Mouse (Mus musculus): ENCODE measurements around the gene Pkmyt1. TPM values are rescaled to one million over a fixed set of nuclear protein-coding genes. Genes with fewer than 3 reads are reported as not detected.

Gene Pkmyt1
- polyA plus RNA-seq (2015; fragmentation: Nextera tagmentation; extraction: Ambion mirVana) = 13.9 and 16.7 TPM in 2 replicates

DNA sequence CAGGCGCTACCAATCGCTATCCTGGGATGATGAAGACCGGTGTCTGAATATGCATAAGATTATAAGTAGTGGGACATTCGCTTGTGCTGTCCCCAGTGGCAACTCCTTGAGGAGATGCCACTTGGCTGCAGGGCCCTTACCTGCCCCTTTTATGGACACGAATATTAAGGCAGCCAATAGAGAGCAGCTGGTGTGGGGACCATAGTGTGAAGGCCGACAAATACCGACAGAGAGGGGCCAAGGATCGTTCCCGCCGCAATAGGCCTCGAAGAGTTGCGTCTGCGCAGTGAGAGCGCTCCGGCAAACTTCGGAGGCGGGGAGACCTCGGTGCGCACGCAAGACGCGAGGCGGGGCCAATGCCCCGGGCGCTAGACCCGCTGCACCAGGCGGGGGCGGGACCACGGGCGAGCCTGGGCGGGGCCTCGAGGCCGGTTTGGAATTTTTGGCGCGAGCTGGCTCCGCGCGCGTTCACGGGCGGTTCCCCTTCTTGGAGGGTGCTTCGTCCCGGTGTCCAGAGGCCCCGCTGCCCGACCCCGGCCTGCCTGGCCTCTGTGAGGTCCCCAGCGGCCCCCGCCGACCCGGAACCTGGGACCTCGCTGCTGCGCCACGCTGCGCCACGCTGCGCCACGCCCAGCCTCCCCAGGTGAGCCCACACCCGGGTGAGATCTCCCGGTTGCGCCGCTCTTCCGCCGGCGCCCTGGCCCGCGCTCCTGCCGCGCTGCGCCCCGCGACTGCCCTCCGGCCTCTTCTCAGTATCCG, at the start of gene Pkmyt1:
Gene Pkmyt1 (plus strand): TSS at position 338 of the 759 bp plus-strand sequence.
- WGBS = 2% methylated on average over 67 of the region's 73 CpGs
- Histone ChIP-seq H3K4me3 (peak within 1 kb of the TSS; percentile 84), H3K4me2 (peak within 1 kb of the TSS; percentile 92), H3K9ac (peak within 1 kb of the TSS; percentile 74), H3K36me3 (no peaks in the 10 kb centered on the region), H3K4me1 (replicated peaks) (peaks cover 13% of the 10 kb centered on the region), H3K27ac (replicated peaks) (peak within 1 kb of the TSS; percentile 67), H3K27me3 (no peaks in the 10 kb centered on the region), H3K9me3 (no peaks in the 10 kb centered on the region)
- peak; percentile 96 for ATAC-seq (ENCODE audit: low read depth)

DNA sequence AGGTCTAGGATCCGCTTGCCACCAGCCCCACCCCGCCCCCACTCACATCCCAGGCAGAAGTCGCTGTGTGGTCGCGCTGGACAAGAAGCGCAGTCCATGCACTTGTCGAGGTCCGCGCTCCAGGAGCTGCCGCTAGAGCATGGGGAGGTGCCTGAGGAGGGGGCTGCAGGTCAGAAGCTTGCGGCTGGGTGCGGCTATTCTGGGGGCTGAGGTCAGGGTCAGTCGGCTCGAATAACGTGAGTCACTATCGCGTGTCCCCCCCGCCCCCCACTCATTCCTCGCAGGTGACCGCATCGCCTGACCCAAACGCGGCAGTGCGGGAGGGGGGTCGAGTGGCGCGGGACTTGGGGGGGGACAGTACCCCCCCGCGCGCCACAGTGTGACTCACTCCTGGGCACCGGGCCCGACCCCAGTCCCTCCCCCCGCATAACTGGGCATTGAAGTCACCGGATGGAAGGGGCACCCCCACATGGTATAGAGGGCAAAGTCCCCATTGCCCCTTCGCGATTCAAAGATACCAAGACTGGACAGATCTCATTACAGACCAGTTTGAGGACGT, 49.6 kb upstream of the Pkmyt1 start:
- under 1% methylated on average over 37 of the region's 37 CpGs for WGBS
- H3K4me1 ChIP-seq (replicated peaks) = peaks cover 60% of the 10 kb centered on the region

DNA sequence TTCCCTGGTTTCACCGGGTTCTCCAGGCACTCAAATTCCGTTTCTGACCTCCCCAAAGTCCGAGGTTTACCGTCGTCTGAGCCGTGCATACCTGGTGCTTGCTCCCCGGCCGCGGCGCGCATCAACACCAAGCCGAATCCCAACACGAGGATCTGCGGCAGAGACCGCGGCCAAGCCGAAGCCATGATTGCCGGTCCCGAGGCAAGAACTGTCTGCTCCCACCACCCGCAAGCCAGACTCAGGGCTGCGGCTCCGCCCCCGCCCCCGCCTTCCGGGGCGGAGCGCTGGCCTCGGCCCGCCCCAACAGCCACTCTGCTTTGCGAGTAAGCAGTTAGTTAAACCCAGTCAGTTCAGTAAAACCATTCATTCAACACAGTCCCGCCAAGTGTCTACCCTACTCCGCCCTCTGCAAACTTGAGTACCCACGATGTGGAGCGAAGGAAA, 48.9 kb upstream of the Pkmyt1 start, which contains the start of gene Tnfrsf12a:
Gene Tnfrsf12a (minus strand): TSS at position 233 of the 444 bp plus-strand sequence.
- WGBS = under 1% methylated on average over 34 of the region's 34 CpGs
- peaks cover 79% of the 10 kb centered on the region for H3K27me3 ChIP-seq
- peak within 1 kb of the TSS; percentile 44 for H3K4me3 ChIP-seq
- no peak for ATAC-seq (ENCODE audit: low read depth)
- no peak within 1 kb of the TSS for H3K27ac ChIP-seq (replicated peaks)
- peak within 1 kb of the TSS; percentile 63 for H3K9ac ChIP-seq
- peaks cover 54% of the 10 kb centered on the region for H3K4me1 ChIP-seq (replicated peaks)
- H3K9me3 ChIP-seq = no peaks in the 10 kb centered on the region
- peak within 1 kb of the TSS; percentile 88 for H3K4me2 ChIP-seq
- H3K36me3 ChIP-seq = no peaks in the 10 kb centered on the region

More for the DNA sequence above, 49.6 kb upstream of the Pkmyt1 start:
- H3K9ac ChIP-seq = peak overlapping the region; percentile 63
- H3K36me3 ChIP-seq = no peaks in the 10 kb centered on the region
- no peak for ATAC-seq (ENCODE audit: low read depth)
- H3K4me2 ChIP-seq = peak overlapping the region; percentile 88
- no peak overlapping the region for H3K27ac ChIP-seq (replicated peaks)
- no peaks in the 10 kb centered on the region for H3K9me3 ChIP-seq
- H3K4me3 ChIP-seq = peak overlapping the region; percentile 44
- H3K27me3 ChIP-seq = peaks cover 72% of the 10 kb centered on the region

- peak within 1 kb of the TSS; percentile 9; the same call in 1 of the 2 replicates for H3K4me2 ChIP-seq
- ATAC-seq (ENCODE audit: low read depth) = no peak
- peaks cover 96% of the 10 kb centered on the region for H3K27me3 ChIP-seq
- 1% methylated on average over 38 of the region's 38 CpGs for WGBS
- H3K27ac ChIP-seq (replicated peaks) = no peak within 1 kb of the TSS
- H3K4me3 ChIP-seq = no peak within 1 kb of the TSS
- no peak within 1 kb of the TSS for H3K9ac ChIP-seq
- H3K9me3 ChIP-seq = no peaks in the 10 kb centered on the region
- no peaks in the 10 kb centered on the region for H3K36me3 ChIP-seq
- peaks cover 50% of the 10 kb centered on the region for H3K4me1 ChIP-seq (replicated peaks)
Measured at GRCm38 (mm10) chr17:23679127-23679835, 46.9 kb upstream of the Pkmyt1 start, which contains the start of gene Cldn6. Cldn6 (plus strand) TSS chr17:23679249.

DNA sequence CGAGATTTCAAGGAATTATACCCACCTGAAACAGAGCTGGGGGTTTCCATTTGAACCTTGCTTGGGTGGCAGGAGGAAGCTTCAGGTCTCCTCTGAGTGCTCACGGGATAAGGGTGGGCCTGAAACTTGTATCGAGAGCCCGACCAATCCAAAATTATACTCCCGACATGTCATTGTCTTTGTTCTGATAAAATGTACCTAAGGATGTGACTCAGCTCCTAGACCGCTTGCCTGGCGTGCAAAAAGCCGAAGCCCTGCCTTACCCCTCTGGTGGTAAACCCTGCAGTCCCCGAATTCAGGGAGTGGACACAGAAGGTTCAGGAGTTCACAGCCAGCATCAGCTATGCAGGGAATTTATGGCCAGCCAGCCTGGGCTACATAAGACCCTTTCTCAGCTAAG, 45.8 kb upstream of the Pkmyt1 start:
- no peak overlapping the region for H3K4me3 ChIP-seq
- H3K27ac ChIP-seq (replicated peaks) = no peak overlapping the region
- H3K27me3 ChIP-seq = peaks cover 94% of the 10 kb centered on the region
- no peak for ATAC-seq (ENCODE audit: low read depth)
- H3K9ac ChIP-seq = no peak overlapping the region
- no peak overlapping the region for H3K4me2 ChIP-seq
- H3K4me1 ChIP-seq (replicated peaks) = peaks cover 42% of the 10 kb centered on the region
- no peaks in the 10 kb centered on the region for H3K36me3 ChIP-seq
- H3K9me3 ChIP-seq = no peaks in the 10 kb centered on the region
- WGBS = 66% methylated on average over 9 of the region's 9 CpGs

DNA sequence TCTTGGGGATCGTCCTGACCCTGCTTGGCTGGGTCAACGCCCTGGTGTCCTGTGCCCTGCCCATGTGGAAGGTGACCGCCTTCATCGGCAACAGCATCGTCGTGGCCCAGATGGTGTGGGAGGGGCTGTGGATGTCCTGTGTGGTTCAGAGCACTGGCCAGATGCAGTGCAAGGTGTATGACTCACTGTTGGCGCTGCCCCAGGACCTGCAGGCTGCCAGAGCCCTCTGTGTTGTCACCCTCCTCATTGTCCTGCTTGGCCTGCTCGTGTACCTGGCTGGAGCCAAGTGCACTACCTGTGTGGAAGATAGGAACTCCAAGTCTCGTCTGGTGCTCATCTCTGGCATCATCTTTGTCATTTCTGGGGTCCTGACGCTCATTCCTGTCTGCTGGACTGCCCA, 45.0 kb upstream of the Pkmyt1 start:
- Histone ChIP-seq H3K4me2 (no peak overlapping the region), H3K9ac (no peak overlapping the region), H3K9me3 (no peaks in the 10 kb centered on the region), H3K4me1 (replicated peaks) (peaks cover 35% of the 10 kb centered on the region), H3K27me3 (peaks cover 90% of the 10 kb centered on the region), H3K27ac (replicated peaks) (no peak overlapping the region), H3K4me3 (no peak overlapping the region), H3K36me3 (no peaks in the 10 kb centered on the region)
- ATAC-seq (ENCODE audit: low read depth) = no peak
- WGBS = 79% methylated on average over 10 of the region's 10 CpGs

DNA sequence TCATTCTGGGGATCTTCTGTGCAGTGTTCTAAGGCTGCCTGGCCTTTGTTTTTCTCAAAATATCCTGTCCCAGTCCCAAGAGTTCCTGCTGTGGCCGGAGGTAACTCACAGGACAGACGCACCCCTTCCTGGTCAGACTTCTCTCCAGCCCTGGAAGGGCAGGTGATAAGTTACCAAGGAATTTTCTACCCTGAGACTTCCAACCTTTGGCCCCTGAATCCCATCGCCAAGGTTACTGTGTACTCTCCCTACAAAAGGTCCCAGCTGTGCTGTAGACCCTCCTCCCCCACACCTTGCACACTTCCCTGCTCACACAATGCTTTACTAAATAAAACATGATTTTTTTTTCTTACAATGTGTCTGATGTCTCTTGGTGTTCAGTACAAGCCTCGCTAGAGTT, 44.0 kb upstream of the Pkmyt1 start:
- no peaks in the 10 kb centered on the region for H3K36me3 ChIP-seq
- no peak overlapping the region for H3K4me2 ChIP-seq
- H3K4me3 ChIP-seq = no peak overlapping the region
- ATAC-seq (ENCODE audit: low read depth) = no peak
- 61% methylated on average over 4 of the region's 4 CpGs for WGBS
- H3K4me1 ChIP-seq (replicated peaks) = peaks cover 25% of the 10 kb centered on the region
- no peak overlapping the region for H3K27ac ChIP-seq (replicated peaks)
- H3K27me3 ChIP-seq = peaks cover 80% of the 10 kb centered on the region
- no peak overlapping the region for H3K9ac ChIP-seq
- no peaks in the 10 kb centered on the region for H3K9me3 ChIP-seq

DNA sequence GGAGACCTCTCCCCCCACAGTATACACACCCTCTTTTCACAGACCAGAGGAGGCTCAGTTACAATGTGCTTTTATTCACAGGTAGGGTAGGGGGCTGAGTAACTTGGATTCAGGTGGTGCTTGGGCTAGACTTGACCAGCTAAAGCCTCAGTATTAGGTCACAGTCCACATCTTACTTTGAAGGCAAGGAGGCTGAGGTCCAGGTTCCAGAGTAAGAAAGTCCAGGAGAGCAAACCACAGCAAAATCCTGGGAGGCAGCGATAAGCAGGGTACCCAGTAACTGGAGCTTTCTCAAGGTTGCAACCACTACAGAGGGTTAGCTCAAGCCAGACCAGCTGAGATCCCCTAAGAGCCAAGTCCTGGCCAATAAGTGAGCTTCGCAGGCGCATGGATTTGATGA, 43.6 kb upstream of the Pkmyt1 start:
- WGBS = 56% methylated on average over 3 of the region's 3 CpGs
- Histone ChIP-seq H3K36me3 (no peaks in the 10 kb centered on the region), H3K4me3 (no peak overlapping the region), H3K9me3 (no peaks in the 10 kb centered on the region), H3K27ac (replicated peaks) (no peak overlapping the region), H3K4me1 (replicated peaks) (peaks cover 21% of the 10 kb centered on the region), H3K9ac (no peak overlapping the region), H3K4me2 (no peak overlapping the region), H3K27me3 (peaks cover 78% of the 10 kb centered on the region)
- no peak for ATAC-seq (ENCODE audit: low read depth)

- no peak for ATAC-seq (ENCODE audit: low read depth)
- Histone ChIP-seq H3K4me2 (no peak overlapping the region; the same call in 1 of the 2 replicates), H3K4me1 (replicated peaks) (peaks cover 18% of the 10 kb centered on the region), H3K27ac (replicated peaks) (no peak overlapping the region), H3K9ac (no peak overlapping the region), H3K4me3 (no peak overlapping the region), H3K9me3 (no peaks in the 10 kb centered on the region), H3K36me3 (no peaks in the 10 kb centered on the region), H3K27me3 (peaks cover 71% of the 10 kb centered on the region)
- WGBS = 17% methylated on average over 15 of the region's 15 CpGs
Measured at GRCm38 (mm10) chr17:23683226-23683625, 42.9 kb upstream of the Pkmyt1 start.

- Histone ChIP-seq H3K27me3 (peaks cover 62% of the 10 kb centered on the region), H3K36me3 (no peaks in the 10 kb centered on the region), H3K27ac (replicated peaks) (no peak within 1 kb of the TSS), H3K4me2 (no peak within 1 kb of the TSS; the same call in 1 of the 2 replicates), H3K9ac (no peak within 1 kb of the TSS), H3K9me3 (no peaks in the 10 kb centered on the region), H3K4me3 (no peak within 1 kb of the TSS), H3K4me1 (replicated peaks) (peaks cover 18% of the 10 kb centered on the region)
- WGBS = 14% methylated on average over 15 of the region's 15 CpGs
- ATAC-seq (ENCODE audit: low read depth) = peak; percentile 44; the same call in 1 of the 2 replicates
Measured at GRCm38 (mm10) chr17:23683856-23684672, 42.1 kb upstream of the Pkmyt1 start, which contains the start of gene Cldn9. Cldn9 (minus strand) TSS chr17:23684026.

DNA sequence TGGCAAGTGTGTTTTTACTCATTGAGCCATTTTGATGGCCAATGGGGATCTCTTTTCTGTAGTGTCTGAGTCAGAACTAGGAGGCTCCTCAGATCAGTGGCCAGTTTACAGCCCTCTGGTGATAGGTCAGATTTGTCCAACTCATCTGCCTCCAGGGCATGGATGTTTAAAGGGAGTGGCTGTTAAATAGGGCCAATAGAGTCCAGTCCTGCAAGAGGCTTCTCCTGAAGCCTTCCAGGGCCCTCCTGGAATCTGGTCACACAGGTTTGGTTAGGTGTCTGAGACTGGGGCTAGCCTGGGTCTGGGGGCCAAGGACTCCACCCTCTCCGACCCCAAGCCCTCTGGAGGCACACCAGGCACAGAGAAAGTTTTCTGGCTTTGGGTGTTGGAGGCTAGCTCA, 31.6 kb upstream of the Pkmyt1 start:
- no peak overlapping the region for H3K27ac ChIP-seq (replicated peaks)
- ATAC-seq (ENCODE audit: low read depth) = no peak
- H3K4me2 ChIP-seq = no peak overlapping the region

More for the DNA sequence above, 31.6 kb upstream of the Pkmyt1 start:
- Histone ChIP-seq H3K27me3 (peaks cover 26% of the 10 kb centered on the region), H3K4me3 (no peak overlapping the region), H3K36me3 (no peaks in the 10 kb centered on the region), H3K9ac (no peak overlapping the region), H3K9me3 (no peaks in the 10 kb centered on the region), H3K4me1 (replicated peaks) (peaks cover 7% of the 10 kb centered on the region)
- WGBS = 47% methylated on average over 1 of the region's 1 CpGs

Measured in neural tube, embryonic 13.5 days (tissue).